Mouse (Mus musculus) T-cell, adult 66 days (primary cell): ENCODE results near the gene 9430007A20Rik. TPM values are rescaled to one million over a fixed set of nuclear protein-coding genes. Genes with fewer than 3 reads are reported as not detected.

Experiments used
- total RNA-seq, 2 experiments: library from RNA; stranded (reverse); gene quantifications; 3 replicates in 1 of 2; 4 replicates in 1 of 2; pipeline ENCODE4 v1.2.4; 2023

Gene 9430007A20Rik
- total RNA-seq: not detected

GRCm38 (mm10) chr4:144519522-144519921 lies at the start of gene 9430007A20Rik:
9430007A20Rik (plus strand) TSS chr4:144519822.

GRCm38 (mm10) chr4:144565034-144565433 lies 45.4 kb downstream of the 9430007A20Rik start, which contains the start of gene Gm13124:
Gm13124 (minus strand) TSS chr4:144565134.

Other genes with a start within 250 kb of the 9430007A20Rik start
- gene Pramel5, start 239.3 kb upstream of the 9430007A20Rik start, total RNA-seq: not detected
- gene Gm13128, start 189.6 kb upstream of the 9430007A20Rik start, total RNA-seq: not detected
- not detected for gene Gm13119, start 161.9 kb upstream of the 9430007A20Rik start, total RNA-seq
- gene Pramef20, start 141.9 kb upstream of the 9430007A20Rik start, total RNA-seq: not detected
- gene Pramef12, start 111.4 kb upstream of the 9430007A20Rik start, total RNA-seq: not detected
- not detected for gene 1700012P22Rik, start 81.0 kb upstream of the 9430007A20Rik start, total RNA-seq
- not detected for gene Gm9944, start 66.5 kb upstream of the 9430007A20Rik start, total RNA-seq
- gene Aadacl3, start 56.1 kb upstream of the 9430007A20Rik start, total RNA-seq: not detected
- gene Gm13124, start 45.3 kb downstream of the 9430007A20Rik start, total RNA-seq: not detected
- not detected for gene Aadacl4, start 93.9 kb downstream of the 9430007A20Rik start, total RNA-seq
- not detected for gene Gm436, start 166.5 kb downstream of the 9430007A20Rik start, total RNA-seq
- not detected for gene Gm13178, start 201.6 kb downstream of the 9430007A20Rik start, total RNA-seq